Mouse (Mus musculus) adrenal gland, postnatal 36 days (tissue): ENCODE measurements around the gene Syap1. TPM values are rescaled to one million over a fixed set of nuclear protein-coding genes. Genes with fewer than 3 reads are reported as not detected.
A peak's percentile ranks its signal among the peaks of the same experiment; 100 is the strongest.
"Not testable (repeated sequence)": the region's sequence is repeated elsewhere in the genome, so short reads cannot be mapped to it uniquely, and the experiment has no call there.

ENCODE experiments used
- DNase-seq, 2 experiments: peaks; one replicate each; pipeline ENCODE4 v3.0.0; 2021; ENCODE audit warnings: mixed read lengths in 1 of 2
- long read RNA-seq, 2 experiments: library from polyadenylated mRNA; stranded (forward); transcript quantifications; one replicate each; pipeline ENCODE4 v2.0.0; 2021; ENCODE audit warnings: borderline sequencing depth in 2 of 2
- total RNA-seq, 2 experiments: library from RNA; stranded (reverse); gene quantifications; 2 replicates each; pipeline ENCODE4 v1.2.3; 2021

Gene Syap1
- total RNA-seq: 10 to 100 TPM; 84.9 to 85.0 TPM
- long read RNA-seq, experiment 1, transcript Syap1-201 (9 exons, 2,087 nt): major isoform, 97 of 116 reads
- long read RNA-seq, experiment 1, partial matches to known transcripts: 11 of 116 reads
- long read RNA-seq, experiment 1, other reads (novel, unspliced or antisense): 8 of 116 reads
- long read RNA-seq, experiment 2, transcript Syap1-201 (9 exons, 2,087 nt): major isoform, 18 of 20 reads
- long read RNA-seq, experiment 2, partial matches to known transcripts: 0 of 20 reads
- long read RNA-seq, experiment 2, other reads (novel, unspliced or antisense): 2 of 20 reads

- peak; percentile 89 to 92 for DNase-seq
Measured at GRCm38 (mm10) chrX:162887931-162888511, at the start of gene Syap1. Gene Syap1 (minus strand): TSS chrX:162888447.

DNA sequence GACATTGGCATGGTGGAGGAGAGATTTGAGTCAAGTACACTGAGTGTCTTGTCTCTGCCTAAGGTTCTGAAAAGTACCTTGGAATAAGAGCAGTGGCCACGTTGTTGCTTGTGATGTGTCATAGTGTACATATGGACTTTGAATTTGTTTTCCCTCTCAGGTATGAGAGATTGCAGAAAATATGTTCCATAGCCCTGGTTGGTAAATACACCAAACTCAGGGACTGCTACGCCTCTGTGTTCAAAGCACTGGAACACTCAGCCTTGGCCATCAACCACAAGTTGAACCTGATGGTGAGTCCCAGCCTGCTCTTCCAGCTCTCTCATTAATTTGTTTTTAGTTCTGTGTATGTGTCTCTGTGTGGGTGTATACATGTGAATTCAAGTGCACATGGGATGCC lies 43.2 kb upstream of the Syap1 start:
- no peak for DNase-seq

DNA sequence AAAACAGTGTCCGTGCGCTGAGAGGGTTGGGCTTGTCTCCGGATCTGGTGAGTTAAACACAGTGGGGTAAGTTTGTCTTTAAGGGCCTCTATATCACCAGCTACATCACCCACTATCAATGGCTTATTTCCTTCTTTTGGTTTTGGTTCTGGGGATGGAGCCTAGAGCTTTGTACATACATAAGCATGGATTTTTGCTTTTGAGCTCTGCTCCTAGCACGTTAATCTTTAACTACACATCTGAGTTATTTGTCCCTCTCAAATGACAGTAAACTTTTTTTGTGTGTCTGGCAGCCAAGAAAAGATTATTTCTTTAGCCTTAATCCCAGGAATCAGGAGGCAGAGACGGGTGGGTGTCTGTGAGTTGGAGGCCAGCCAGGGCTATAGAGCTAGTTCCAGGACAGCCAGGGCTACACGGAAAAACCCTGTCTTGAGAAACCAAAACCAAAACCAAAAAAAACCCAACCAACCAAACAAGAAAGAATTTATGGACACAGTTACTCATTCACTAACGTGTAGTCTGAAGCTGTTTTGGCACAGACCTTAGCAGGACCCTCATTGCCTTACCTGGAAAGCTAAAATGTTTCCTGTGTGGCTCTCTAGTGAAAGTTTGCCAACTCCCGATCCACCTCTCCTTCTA lies 33.4 kb upstream of the Syap1 start:
- peak in 1 of 2 experiments; percentile 3 for DNase-seq

DNA sequence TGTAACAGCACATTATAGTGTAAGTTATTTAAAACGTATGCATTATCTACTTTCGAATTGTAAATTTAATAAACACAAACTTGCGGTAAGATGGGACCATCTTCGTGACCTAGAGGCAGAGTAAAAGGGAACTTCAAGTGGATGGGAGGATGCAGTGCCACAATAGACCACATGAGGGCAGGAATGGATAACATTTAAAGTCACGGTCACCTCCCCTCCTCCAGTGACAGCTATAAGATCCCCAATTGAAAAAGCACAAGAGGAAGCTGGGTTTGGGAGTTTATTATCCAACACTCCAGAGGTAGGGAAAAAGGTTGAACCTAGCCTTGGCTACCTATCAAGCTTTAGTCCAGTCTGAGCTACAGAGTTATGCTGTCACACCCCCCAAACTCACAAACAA lies 27.4 kb upstream of the Syap1 start:
- peak; percentile 30 to 63 for DNase-seq

- DNase-seq: no peak
Measured at GRCm38 (mm10) chrX:162913651-162914050, 25.4 kb upstream of the Syap1 start.

DNA sequence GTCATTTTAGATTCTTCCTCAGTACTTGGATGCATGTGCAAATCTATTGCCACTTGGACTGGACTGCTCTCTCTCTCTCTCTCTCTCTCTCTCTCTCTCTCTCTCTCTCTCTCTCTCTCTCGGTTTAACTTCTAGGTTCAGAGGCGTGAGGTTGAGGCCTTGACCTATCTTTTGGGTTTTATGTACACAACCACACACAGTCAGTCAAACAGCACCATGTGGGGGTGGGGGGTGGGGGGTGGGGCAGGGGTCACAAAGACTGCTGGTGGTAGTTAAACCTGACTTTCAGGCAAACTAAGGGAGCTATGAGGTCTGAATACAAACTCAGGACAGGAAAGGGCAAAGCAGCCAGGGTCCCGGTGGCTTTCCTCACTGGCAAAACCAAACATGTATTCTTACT lies 19.3 kb upstream of the Syap1 start:
- no peak for DNase-seq

DNA sequence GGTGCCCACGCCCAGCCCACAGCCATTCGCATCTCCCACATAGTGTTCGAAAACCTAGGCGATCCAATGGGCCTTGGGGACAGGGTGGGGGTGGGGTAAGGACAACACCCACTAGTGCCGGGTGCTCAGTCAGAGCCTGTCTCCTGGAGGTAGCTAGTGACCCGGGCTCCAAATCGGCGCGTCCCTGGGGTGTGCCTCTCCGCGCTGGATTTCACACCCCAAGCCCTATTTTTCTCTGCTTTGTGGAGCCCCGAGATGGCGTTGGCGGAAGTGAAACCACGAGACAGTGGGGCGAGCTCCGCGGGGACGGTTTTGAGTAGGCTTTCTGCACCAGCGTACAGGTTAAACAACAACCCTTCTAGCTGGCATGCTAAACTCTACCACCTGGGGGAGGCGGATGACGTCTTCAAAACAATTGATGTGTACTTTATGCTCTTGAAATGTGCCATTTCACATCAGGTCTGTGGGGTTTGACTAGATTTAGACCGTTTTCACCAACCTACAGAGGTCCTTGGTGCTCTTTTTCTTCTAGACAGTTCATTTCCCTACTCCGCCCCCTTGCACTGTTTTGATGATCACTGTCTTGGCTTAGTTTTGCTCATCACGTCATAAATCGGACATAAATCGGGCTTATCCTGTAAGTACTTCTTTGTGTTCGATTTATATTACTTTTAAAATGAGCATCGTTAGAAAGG lies 13.9 kb upstream of the Syap1 start:
- peak; percentile 15 to 40 for DNase-seq

- DNase-seq: peak; percentile 66 to 72
Measured at GRCm38 (mm10) chrX:162901371-162902039, 13.3 kb upstream of the Syap1 start.

- no peak for DNase-seq
Measured at GRCm38 (mm10) chrX:162900938-162901337, 12.7 kb upstream of the Syap1 start, which contains the start of gene Ctps2. Gene Ctps2 (plus strand): TSS chrX:162901238.

- DNase-seq: not testable (repeated sequence)
Measured at GRCm38 (mm10) chrX:162888575-162889223, 452 bp upstream of the Syap1 start.

DNA sequence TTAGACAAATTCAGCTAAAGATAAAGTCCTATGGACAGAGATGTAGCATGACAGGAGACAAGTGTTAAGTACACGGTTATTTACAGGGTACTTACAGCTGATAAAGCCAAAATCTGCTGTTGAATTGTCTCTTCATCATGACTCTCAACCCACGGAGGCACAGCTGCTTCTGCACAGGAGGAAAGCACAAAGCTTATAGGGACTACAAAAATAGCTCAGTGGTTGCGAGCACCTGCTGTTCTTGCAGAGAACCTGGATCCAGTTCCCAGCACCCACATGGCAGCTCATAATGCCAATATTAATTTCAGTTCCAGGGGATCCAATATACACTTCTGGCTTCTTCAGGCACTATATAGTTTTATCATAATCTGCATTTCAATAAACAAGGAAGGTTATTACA lies 10.0 kb downstream of the Syap1 start:
- DNase-seq: no peak

DNA sequence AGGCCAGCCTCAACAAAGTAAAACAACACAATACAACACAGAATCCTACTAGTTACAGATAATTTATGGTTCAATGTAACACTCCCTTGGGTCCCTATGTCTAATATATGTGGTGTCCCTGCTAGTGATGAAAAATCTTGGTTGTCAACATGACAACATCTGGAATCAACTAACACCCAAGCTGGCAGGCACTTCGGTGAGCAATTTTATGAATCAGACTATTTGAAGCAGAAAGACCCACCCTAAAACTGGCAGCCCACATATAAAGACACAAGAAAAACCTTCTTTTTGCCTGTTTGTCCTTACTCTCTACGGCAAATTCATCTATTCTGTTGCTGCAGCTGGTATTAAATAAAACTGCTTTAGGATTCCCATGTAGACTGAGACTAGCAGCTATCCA lies 14.5 kb downstream of the Syap1 start:
- DNase-seq: no peak

DNA sequence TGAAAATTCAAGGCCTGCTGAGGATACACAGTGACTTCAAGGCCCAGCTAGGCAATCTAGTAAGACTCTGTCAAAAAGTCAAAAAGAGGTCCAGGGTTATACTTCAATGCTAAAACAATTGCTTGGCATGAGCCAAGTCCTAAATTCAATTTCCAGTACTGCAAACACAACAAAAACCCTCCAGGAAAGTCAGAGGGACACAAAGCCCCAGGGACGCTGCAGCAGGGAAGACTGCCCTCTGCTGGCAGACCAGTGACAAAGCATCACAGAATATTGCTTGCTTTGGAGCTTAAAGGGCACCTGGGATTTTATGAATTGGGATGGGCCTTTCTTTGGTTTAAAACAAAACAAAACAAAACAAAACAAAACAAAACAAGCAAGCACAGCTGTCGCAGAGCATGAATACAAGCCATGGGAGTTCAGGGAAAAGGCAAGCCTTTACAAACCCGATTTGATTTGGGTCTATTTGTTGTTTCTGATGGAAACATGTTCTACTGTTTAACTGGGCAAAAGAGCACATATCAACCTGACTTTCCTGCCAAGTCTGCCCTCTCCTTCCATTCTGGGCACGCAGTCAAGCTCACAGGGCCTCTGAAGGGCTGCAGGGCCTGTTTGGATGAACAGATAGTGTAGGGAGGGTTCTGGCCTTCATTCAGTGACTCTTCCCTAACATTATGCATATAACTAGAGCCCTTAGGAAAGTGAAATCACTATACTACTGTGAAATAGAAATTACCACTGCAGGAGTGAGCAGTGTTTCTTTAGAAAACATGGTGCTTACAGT lies 16.3 kb downstream of the Syap1 start:
- peak; percentile 34 to 56 for DNase-seq

DNA sequence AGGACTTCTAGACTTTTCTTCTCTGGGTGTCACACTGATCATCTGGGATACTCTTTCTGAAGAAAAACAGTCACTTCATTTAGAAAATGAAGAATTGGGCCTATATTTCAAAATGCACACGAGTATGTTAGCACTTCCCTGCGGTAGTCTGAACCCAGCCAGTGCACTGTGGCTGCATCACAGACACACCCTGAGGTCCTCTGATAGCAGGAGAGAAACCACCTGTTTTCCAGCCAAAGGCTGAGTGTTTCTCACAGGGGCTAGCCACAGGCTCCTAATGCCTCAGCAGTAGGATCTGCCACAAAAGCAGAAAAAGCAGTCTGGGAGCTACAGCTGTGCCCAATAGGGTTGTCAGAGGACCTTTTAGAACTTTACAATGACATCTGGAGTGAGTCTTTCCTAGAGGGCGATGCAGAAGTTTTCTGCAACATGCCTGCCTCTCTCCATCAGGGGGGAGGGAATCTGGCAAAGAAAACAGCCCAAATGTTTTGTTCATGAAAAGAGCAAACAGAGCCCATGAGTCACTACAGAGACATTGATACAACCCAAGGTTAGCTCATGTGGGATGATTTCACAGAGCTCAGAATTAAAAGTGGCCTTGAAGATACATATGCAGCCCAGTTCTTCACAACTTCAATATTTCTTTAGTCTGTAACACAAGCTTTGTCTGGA lies 19.8 kb downstream of the Syap1 start:
- peak in 1 of 2 experiments; percentile 35 for DNase-seq

- no peak for DNase-seq
Measured at GRCm38 (mm10) chrX:162848682-162849081, 39.6 kb downstream of the Syap1 start.

GRCm38 (mm10) chrX:162845531-162845930 lies 42.7 kb downstream of the Syap1 start:
- no peak for DNase-seq

- DNase-seq: peak; percentile 11 to 12
Measured at GRCm38 (mm10) chrX:162844447-162845100, 43.7 kb downstream of the Syap1 start.

- no peak for DNase-seq
Measured at GRCm38 (mm10) chrX:162832101-162832500, 56.1 kb downstream of the Syap1 start.

GRCm38 (mm10) chrX:162831542-162831941 lies 56.7 kb downstream of the Syap1 start:
- no peak for DNase-seq

DNA sequence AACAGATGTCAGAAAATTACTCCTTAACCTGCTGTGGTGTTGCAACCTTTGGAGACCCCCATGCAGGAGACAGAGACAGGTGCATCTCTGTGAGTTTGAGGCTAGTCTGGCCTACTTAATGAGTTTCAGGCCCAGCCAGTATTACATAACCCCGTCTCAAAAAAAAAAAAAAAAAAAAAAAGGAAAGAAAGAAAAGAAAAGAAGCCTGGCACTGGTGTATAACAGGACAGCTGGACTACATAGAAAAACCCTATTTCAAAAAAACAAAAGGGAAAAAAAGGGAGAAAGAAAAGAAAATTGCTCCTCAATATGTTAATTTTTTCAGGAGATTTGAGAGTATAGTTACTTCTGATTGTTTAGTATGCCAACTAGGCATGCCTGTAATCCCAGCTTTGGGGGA lies 57.2 kb downstream of the Syap1 start:
- DNase-seq: no peak
